ENCODE assay signal across 9 mouse cellular contexts in the genomic region with DNA sequence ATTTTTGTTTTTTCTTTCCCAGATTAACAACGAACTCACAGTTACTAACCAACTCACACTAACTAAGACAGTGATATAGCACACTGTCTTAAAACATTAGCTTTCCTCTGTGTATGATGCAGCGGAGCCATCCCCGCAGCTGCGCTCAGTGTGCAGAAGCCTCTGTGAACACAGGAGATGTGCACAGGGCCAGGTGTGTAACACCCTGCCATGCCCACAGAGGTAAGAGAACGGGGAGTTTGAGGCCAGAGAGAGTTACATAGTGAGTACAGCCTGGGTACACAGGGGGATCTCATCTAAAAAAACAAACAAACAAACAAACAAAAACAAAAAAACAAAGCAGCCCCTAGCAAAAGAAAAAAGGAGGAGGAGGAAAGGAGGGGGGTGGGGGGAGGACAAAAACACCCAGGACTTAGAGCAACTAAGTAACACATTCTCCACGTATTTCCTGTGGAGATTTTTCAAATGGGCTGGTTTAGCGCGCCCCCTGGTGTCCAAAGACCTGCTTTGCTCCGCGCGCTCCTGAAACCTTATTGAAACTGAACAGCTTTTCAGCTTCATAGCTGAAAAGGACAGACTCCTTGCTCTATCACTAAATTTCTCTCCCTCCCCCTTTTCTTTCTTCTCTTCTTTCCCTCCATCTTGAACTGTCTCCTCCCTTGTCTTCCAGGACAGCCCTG.
DNase-seq lines count a peak whose midpoint lies in the region; ATAC-seq lines count a peak whose summit lies in the region.
"Had no signal": no experiment of that assay in that cellular context is flagged by ENCODE, and none has a peak within 500 bp of the region (broad histone marks: within the 10 kb centered on the region; RNA-seq: fewer than 3 reads in every experiment).

No protein-coding gene starts in this region.

- H3K4me2 ChIP-seq in hindbrain, embryonic 13.5 days, result no peak overlapping the region
- H3K4me2 ChIP-seq in midbrain, embryonic 12.5 days (replicated peaks), result no peak overlapping the region
- H3K4me2 ChIP-seq: lung, embryonic 15.5 days had no signal

- H3K4me1 ChIP-seq in hindbrain, embryonic 10.5 days (replicated peaks), result no peaks in the 10 kb centered on the region
- peaks cover 9% of the 10 kb centered on the region; the same call in 1 of the 2 replicates for H3K4me1 ChIP-seq in hindbrain, embryonic 13.5 days (replicated peaks)
- no peaks in the 10 kb centered on the region for H3K4me1 ChIP-seq in midbrain, embryonic 12.5 days
- H3K4me1 ChIP-seq: lung, embryonic 15.5 days had no signal

- peaks cover 9% of the 10 kb centered on the region; the same call in 1 of the 2 replicates for H3K27me3 ChIP-seq in hindbrain, embryonic 10.5 days (ENCODE audit: insufficient read depth, poor library complexity, severe bottlenecking)
- H3K27me3 ChIP-seq in hindbrain, embryonic 13.5 days, result peaks cover 5% of the 10 kb centered on the region; the same call in 1 of the 2 replicates
- peaks cover 56% of the 10 kb centered on the region for H3K27me3 ChIP-seq in midbrain, embryonic 12.5 days
- H3K27me3 ChIP-seq: lung, embryonic 15.5 days had no signal

- H3K9me3 ChIP-seq in hindbrain, embryonic 10.5 days, result no peaks in the 10 kb centered on the region
- H3K9me3 ChIP-seq in hindbrain, embryonic 13.5 days, result no peaks in the 10 kb centered on the region
- H3K9me3 ChIP-seq in midbrain, embryonic 12.5 days, result no peaks in the 10 kb centered on the region
- H3K9me3 ChIP-seq: lung, embryonic 15.5 days had no signal

- 40% methylated on average over 11 of the region's 11 CpGs for WGBS in hindbrain, embryonic 10.5 days
- 40% methylated on average over 11 of the region's 11 CpGs for WGBS in hindbrain, embryonic 13.5 days
- WGBS in midbrain, embryonic 12.5 days, result 31% methylated on average over 11 of the region's 11 CpGs

- H3K27ac ChIP-seq in hindbrain, embryonic 10.5 days, result no peak overlapping the region
- no peak overlapping the region for H3K27ac ChIP-seq in hindbrain, embryonic 13.5 days
- no peak overlapping the region for H3K27ac ChIP-seq in midbrain, embryonic 12.5 days (replicated peaks)
- H3K27ac ChIP-seq: lung, embryonic 15.5 days had no signal

- no peak; the same call in 1 of the 2 replicates for ATAC-seq in hindbrain, embryonic 13.5 days (ENCODE audit: low FRiP score)
- peak; percentile 16; the same call in 1 of the 2 replicates for ATAC-seq in midbrain, embryonic 12.5 days (ENCODE audit: low FRiP score, low read depth)

- DNase-seq in hindbrain, embryonic 10.5 days (ENCODE audit: low spot score), result peak; percentile 77
- peak; percentile 83 for DNase-seq in ZHBTc4 (ENCODE audit: low read depth, low spot score)
- DNase-seq in cerebellum, postnatal 14 days, result peak; percentile 90 to 91
- peak; percentile 28 to 37 for DNase-seq in gastrocnemius, adult 8-10 months (ENCODE audit: low spot score in 2 of 2)
- DNase-seq in layer of hippocampus, postnatal 25 days (ENCODE audit: extremely low spot score in 1 of 2, low spot score in 1 of 2), result peak; percentile 76 to 97
- peak; percentile 37 for DNase-seq in thymus, postnatal 0 days (ENCODE audit: low spot score)

- no peak overlapping the region for H3K9ac ChIP-seq in hindbrain, embryonic 13.5 days
- no peak overlapping the region for H3K9ac ChIP-seq in midbrain, embryonic 12.5 days (replicated peaks)
- H3K9ac ChIP-seq: lung, embryonic 15.5 days had no signal

- H3K4me3 ChIP-seq in hindbrain, embryonic 10.5 days, result no peak overlapping the region
- H3K4me3 ChIP-seq in hindbrain, embryonic 13.5 days, result no peak overlapping the region
- H3K4me3 ChIP-seq in midbrain, embryonic 12.5 days, result no peak overlapping the region
- H3K4me3 ChIP-seq: lung, embryonic 15.5 days had no signal

- H3K36me3 ChIP-seq in hindbrain, embryonic 10.5 days, result no peaks in the 10 kb centered on the region
- no peaks in the 10 kb centered on the region for H3K36me3 ChIP-seq in hindbrain, embryonic 13.5 days
- no peaks in the 10 kb centered on the region for H3K36me3 ChIP-seq in midbrain, embryonic 12.5 days
- H3K36me3 ChIP-seq: lung, embryonic 15.5 days had no signal

Comparison
In these comparisons a context has a peak if more than half of its experiments do, and no peak if none do; other contexts are left out.
1. DNase-seq: peak in every context shown above with its lines; median percentile 90 in cerebellum, postnatal 14 days; 86 in layer of hippocampus, postnatal 25 days; 83 in ZHBTc4; 77 in hindbrain, embryonic 10.5 days; 37 in thymus, postnatal 0 days; 32 in gastrocnemius, adult 8-10 months.